Mouse (Mus musculus) forebrain, embryonic 15.5 days (tissue): ENCODE results near the gene Adck1. TPM values are rescaled to one million over a fixed set of nuclear protein-coding genes. Genes with fewer than 3 reads are reported as not detected.

Source experiments
- ATAC-seq: fragments of 200-750 bp; cut with Nextera tagmentation; replicated peaks from 2 replicates; pipeline ENCODE4 v1.8.0; 2017; ENCODE audit warnings: mild to moderate bottlenecking, moderate TSS enrichment, moderate library complexity
- H3K27ac ChIP-seq: fragments of 300-500 bp; sonication (generic); replicated peaks from 2 replicates; pipeline ENCODE4 v1.5.1; 2015; ENCODE audit warnings: mild to moderate bottlenecking, inconsistent platforms
- H3K27me3 ChIP-seq: fragments of 300-500 bp; sonication (generic); 2 replicates; pipeline ENCODE4 v1.6.1; 2015; ENCODE audit warnings: inconsistent platforms
- H3K36me3 ChIP-seq: fragments of 300-500 bp; sonication (generic); 2 replicates; pipeline ENCODE4 v1.6.1; 2015; ENCODE audit warnings: mild to moderate bottlenecking, inconsistent platforms
- H3K4me1 ChIP-seq: fragments of 300-500 bp; sonication (generic); 2 replicates; pipeline ENCODE4 v1.6.1; 2015; ENCODE audit warnings: inconsistent platforms
- H3K4me2 ChIP-seq: fragments of 300-500 bp; sonication (generic); replicated peaks from 2 replicates; pipeline ENCODE4 v1.6.1; 2015; ENCODE audit warnings: mild to moderate bottlenecking, inconsistent platforms
- H3K4me3 ChIP-seq: fragments of 300-500 bp; sonication (generic); 2 replicates; pipeline ENCODE4 v1.5.1; 2015; ENCODE audit warnings: mild to moderate bottlenecking, inconsistent platforms
- H3K9ac ChIP-seq: fragments of 300-500 bp; sonication (generic); replicated peaks from 2 replicates; pipeline ENCODE4 v1.6.1; 2015; ENCODE audit warnings: mild to moderate bottlenecking, inconsistent platforms
- H3K9me3 ChIP-seq: fragments of 300-500 bp; sonication (generic); 2 replicates; pipeline ENCODE4 v1.6.1; 2016; ENCODE audit warnings: inconsistent platforms
- WGBS: fragments of 180-500 bp; shearing (Covaris S2); methylation state at CpG from one replicate; pipeline ENCODE4 v1.1.7; 2015; ENCODE audit warnings: mixed read lengths; 5-methylcytosine and 5-hydroxymethylcytosine counted together
- polyA plus RNA-seq: library from polyadenylated mRNA; unstranded; fragments of >200 nt; fragmentation: Nextera tagmentation; extraction: Ambion mirVana; gene quantifications from 2 replicates; pipeline ENCODE4 v1.2.1, GENCODE M21; 2015

Gene Adck1
- polyA plus RNA-seq, 1 experiment from 2014 or later, result 35.1 TPM

DNA sequence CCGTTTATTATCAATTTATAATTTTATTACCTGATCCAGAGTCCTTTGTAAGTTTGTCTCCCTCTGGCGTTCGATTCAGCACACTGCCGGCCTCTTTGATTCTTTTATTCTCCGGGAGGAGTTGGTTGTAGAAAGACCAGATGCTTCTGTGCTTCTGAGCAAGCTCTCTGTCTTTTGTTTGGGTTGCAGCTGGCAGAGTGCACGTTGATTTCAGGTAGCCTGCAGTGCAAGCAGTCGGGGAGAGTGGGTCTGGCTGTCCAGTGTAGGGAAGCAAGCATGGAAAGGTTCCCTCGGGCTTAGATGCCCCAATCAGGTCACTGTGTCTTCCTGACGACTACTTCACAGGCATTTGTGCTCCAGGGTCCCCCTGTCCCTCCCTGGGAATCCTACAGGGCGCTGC lies 16.5 kb downstream of the Adck1 start:
- Histone ChIP-seq H3K9ac (no peak overlapping the region), H3K27me3 (no peaks in the 10 kb centered on the region), H3K4me2 (no peak overlapping the region), H3K36me3 (no peaks in the 10 kb centered on the region), H3K27ac (no peak overlapping the region), H3K4me1 (peaks cover 4% of the 10 kb centered on the region; the same call in 1 of the 2 replicates), H3K4me3 (no peak overlapping the region), H3K9me3 (no peaks in the 10 kb centered on the region)
- WGBS, result 28% methylated on average over 10 of the region's 10 CpGs
- 0 out of 2 replicates have a peak, but pooled peaks have one; percentile 26 for ATAC-seq

GRCm38 (mm10) chr12:88378256-88378655 lies 17.9 kb downstream of the Adck1 start:
- Histone ChIP-seq H3K4me1 (peaks cover 4% of the 10 kb centered on the region; the same call in 1 of the 2 replicates), H3K27me3 (no peaks in the 10 kb centered on the region), H3K36me3 (no peaks in the 10 kb centered on the region), H3K4me2 (no peak overlapping the region), H3K9ac (no peak overlapping the region), H3K9me3 (no peaks in the 10 kb centered on the region), H3K4me3 (no peak overlapping the region), H3K27ac (no peak overlapping the region)
- 97% methylated on average over 2 of the region's 2 CpGs for WGBS
- ATAC-seq, result no peak

DNA sequence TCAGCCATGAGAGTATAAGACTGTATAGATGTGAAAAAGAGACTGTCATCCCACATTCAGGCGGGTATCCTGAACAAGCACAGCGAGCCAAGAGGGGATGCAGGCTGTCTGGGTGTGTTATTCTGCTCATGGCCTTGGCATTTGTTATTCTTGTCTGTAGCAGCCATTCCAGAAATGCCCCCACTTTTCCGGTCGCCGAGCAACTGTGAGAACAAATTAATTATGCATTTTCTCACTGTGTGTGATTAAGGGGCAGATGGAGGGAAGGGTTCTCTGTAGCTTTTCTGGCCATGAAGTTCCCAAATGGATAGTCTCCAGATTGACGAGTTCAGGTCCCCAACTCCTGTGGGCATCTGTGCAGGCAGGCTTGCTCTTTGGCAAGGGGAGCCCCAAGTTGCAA lies 28.5 kb downstream of the Adck1 start:
- H3K27ac ChIP-seq, result peak overlapping the region; percentile 55
- WGBS, result 14% methylated on average over 6 of the region's 6 CpGs

GRCm38 (mm10) chr12:88398658-88399057 lies 38.3 kb downstream of the Adck1 start:
- Histone ChIP-seq H3K9ac (no peak overlapping the region), H3K36me3 (no peaks in the 10 kb centered on the region), H3K9me3 (no peaks in the 10 kb centered on the region), H3K4me1 (0 out of 2 replicates have a peak, but pooled peaks cover 2% of the 10 kb centered on the region), H3K27me3 (no peaks in the 10 kb centered on the region), H3K4me2 (no peak overlapping the region), H3K27ac (no peak overlapping the region), H3K4me3 (no peak overlapping the region)
- no peak for ATAC-seq
- WGBS, result 76% methylated on average over 1 of the region's 1 CpGs

More for the DNA sequence above, 28.5 kb downstream of the Adck1 start:
- Histone ChIP-seq H3K4me2 (no peak overlapping the region), H3K9ac (no peak overlapping the region), H3K4me1 (peaks cover 20% of the 10 kb centered on the region), H3K27me3 (no peaks in the 10 kb centered on the region), H3K4me3 (no peak overlapping the region), H3K36me3 (no peaks in the 10 kb centered on the region), H3K9me3 (no peaks in the 10 kb centered on the region)
- ATAC-seq, result peak; percentile 93

DNA sequence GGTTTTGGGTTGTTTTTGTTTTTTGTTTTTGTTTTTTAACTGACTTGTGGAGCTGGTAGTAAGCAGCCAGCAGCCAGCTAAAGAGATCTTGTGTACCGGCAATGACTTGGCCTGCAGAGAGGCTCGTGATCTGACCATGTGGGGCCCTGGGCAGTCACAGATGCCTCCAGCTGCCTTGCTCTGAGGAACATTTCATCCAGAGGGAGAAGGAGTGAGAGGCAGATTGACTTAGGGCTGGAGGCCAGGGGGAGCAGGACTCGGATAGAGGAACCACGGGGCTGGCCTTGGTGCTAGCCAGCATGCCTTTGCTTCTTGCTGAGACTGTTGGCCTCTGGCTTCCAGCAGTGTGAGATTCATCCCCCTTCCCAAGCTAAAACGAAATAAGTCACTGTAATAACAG lies 43.2 kb downstream of the Adck1 start:
- Histone ChIP-seq H3K27ac (no peak overlapping the region), H3K9ac (no peak overlapping the region), H3K4me1 (0 out of 2 replicates have a peak, but pooled peaks cover 4% of the 10 kb centered on the region), H3K36me3 (no peaks in the 10 kb centered on the region), H3K4me2 (no peak overlapping the region), H3K4me3 (no peak overlapping the region), H3K9me3 (no peaks in the 10 kb centered on the region), H3K27me3 (no peaks in the 10 kb centered on the region)
- 57% methylated on average over 5 of the region's 5 CpGs for WGBS
- ATAC-seq, result no peak

GRCm38 (mm10) chr12:88405113-88405512 lies 44.8 kb downstream of the Adck1 start:
- H3K27ac ChIP-seq, result no peak overlapping the region
- peak; percentile 66 for ATAC-seq
- 34% methylated on average over 2 of the region's 2 CpGs for WGBS

GRCm38 (mm10) chr12:88407996-88408322 lies 47.6 kb downstream of the Adck1 start:
- Histone ChIP-seq H3K4me1 (0 out of 2 replicates have a peak, but pooled peaks cover 4% of the 10 kb centered on the region), H3K9ac (no peak overlapping the region), H3K4me2 (no peak overlapping the region), H3K36me3 (peaks cover 6% of the 10 kb centered on the region; the same call in 1 of the 2 replicates), H3K27ac (no peak overlapping the region), H3K27me3 (no peaks in the 10 kb centered on the region), H3K9me3 (no peaks in the 10 kb centered on the region), H3K4me3 (no peak overlapping the region)
- no peak for ATAC-seq
- WGBS, result 91% methylated on average over 4 of the region's 4 CpGs

More at GRCm38 (mm10) chr12:88405113-88405512, 44.8 kb downstream of the Adck1 start:
- Histone ChIP-seq H3K4me2 (no peak overlapping the region), H3K36me3 (no peaks in the 10 kb centered on the region), H3K4me3 (no peak overlapping the region), H3K27me3 (no peaks in the 10 kb centered on the region), H3K9ac (no peak overlapping the region), H3K4me1 (0 out of 2 replicates have a peak, but pooled peaks cover 4% of the 10 kb centered on the region), H3K9me3 (no peaks in the 10 kb centered on the region)

- ATAC-seq, result no peak
- Histone ChIP-seq H3K9ac (no peak overlapping the region), H3K4me1 (0 out of 2 replicates have a peak, but pooled peaks cover 3% of the 10 kb centered on the region), H3K4me2 (no peak overlapping the region), H3K9me3 (no peaks in the 10 kb centered on the region), H3K27me3 (no peaks in the 10 kb centered on the region), H3K36me3 (peaks cover 6% of the 10 kb centered on the region; the same call in 1 of the 2 replicates), H3K27ac (no peak overlapping the region), H3K4me3 (no peak overlapping the region)
- WGBS, result 61% methylated on average over 11 of the region's 11 CpGs
These were observed 48.1 kb downstream of the Adck1 start for GRCm38 (mm10) chr12:88408323-88409047.

- H3K9ac ChIP-seq, result no peak overlapping the region
- no peak for ATAC-seq
- H3K9me3 ChIP-seq, result no peaks in the 10 kb centered on the region
- no peak overlapping the region for H3K4me2 ChIP-seq
- H3K4me1 ChIP-seq, result no peaks in the 10 kb centered on the region
- H3K36me3 ChIP-seq, result peaks cover 6% of the 10 kb centered on the region; the same call in 1 of the 2 replicates
- no peaks in the 10 kb centered on the region for H3K27me3 ChIP-seq
- H3K27ac ChIP-seq, result no peak overlapping the region
- WGBS, result 88% methylated on average over 1 of the region's 1 CpGs
- H3K4me3 ChIP-seq, result no peak overlapping the region
These were observed 52.9 kb downstream of the Adck1 start for GRCm38 (mm10) chr12:88413239-88413638.

DNA sequence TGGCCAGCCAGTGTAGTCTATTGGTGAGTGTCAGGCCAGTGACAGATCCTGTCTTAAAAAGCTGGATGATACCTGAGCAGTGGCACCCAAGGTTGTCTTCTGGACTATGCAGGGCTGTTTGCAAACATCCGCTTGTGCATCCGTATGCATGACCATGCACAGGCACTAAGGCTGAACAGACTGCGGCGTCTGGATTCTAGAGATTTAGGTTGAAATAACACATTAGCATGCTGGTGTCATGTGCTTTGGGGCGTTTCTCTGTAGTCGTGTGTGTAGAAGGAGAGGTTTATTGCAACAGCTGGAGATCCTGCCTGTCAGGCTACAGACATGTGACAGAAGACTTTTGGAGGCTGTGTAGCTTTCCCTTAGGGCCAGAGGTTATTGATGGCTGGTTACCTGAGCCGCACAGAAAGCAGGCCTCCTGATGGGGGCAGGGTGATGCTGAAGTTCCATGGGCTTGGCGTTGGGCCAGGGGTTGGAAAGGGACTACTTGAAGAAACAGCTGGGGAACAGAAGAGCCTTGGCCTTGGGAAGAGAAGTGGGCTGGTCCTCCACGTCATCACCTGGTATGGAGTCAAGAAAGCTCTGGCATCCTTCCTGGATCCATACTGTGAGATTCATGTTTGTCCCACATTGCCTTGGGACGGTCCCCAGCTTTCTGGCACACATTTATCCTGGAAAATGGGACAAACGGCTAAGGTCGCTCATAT lies 59.7 kb downstream of the Adck1 start:
- H3K9ac ChIP-seq, result no peak overlapping the region
- no peaks in the 10 kb centered on the region for H3K36me3 ChIP-seq
- H3K4me2 ChIP-seq, result no peak overlapping the region
- H3K27ac ChIP-seq, result no peak overlapping the region
- no peak; the same call in 1 of the 2 replicates for ATAC-seq
- whole genome bisulfite sequencing, result 70% methylated on average over 12 of the region's 12 CpGs
- H3K9me3 ChIP-seq, result no peaks in the 10 kb centered on the region
- no peaks in the 10 kb centered on the region for H3K4me1 ChIP-seq
- no peaks in the 10 kb centered on the region for H3K27me3 ChIP-seq
- no peak overlapping the region for H3K4me3 ChIP-seq

- Histone ChIP-seq H3K4me2 (no peak overlapping the region), H3K27me3 (no peaks in the 10 kb centered on the region), H3K4me1 (peaks cover 20% of the 10 kb centered on the region), H3K9me3 (no peaks in the 10 kb centered on the region), H3K4me3 (no peak overlapping the region), H3K27ac (0 out of 2 replicates have a peak overlapping the region, but pooled peaks have one; percentile 15), H3K36me3 (no peaks in the 10 kb centered on the region), H3K9ac (no peak overlapping the region)
- 81% methylated on average over 3 of the region's 3 CpGs for WGBS
- peak; percentile 66 for ATAC-seq
These were observed 66.6 kb downstream of the Adck1 start for GRCm38 (mm10) chr12:88426926-88427325.

- Histone ChIP-seq H3K9me3 (no peaks in the 10 kb centered on the region), H3K9ac (no peak overlapping the region), H3K4me3 (no peak overlapping the region), H3K4me1 (peaks cover 20% of the 10 kb centered on the region), H3K36me3 (no peaks in the 10 kb centered on the region), H3K27ac (no peak overlapping the region), H3K27me3 (no peaks in the 10 kb centered on the region), H3K4me2 (no peak overlapping the region)
- no peak for ATAC-seq
- 98% methylated on average over 2 of the region's 2 CpGs for WGBS
These were observed 68.4 kb downstream of the Adck1 start for GRCm38 (mm10) chr12:88428735-88429134.
